Mouse (Mus musculus) heart, postnatal 0 days (tissue): ENCODE data around the gene Ccdc169. TPM values are rescaled to one million over a fixed set of nuclear protein-coding genes. Genes with fewer than 3 reads are reported as not detected.
A peak's percentile ranks its signal among the peaks of the same experiment; 100 is the strongest.

Source experiments
- ATAC-seq: fragments of 200-750 bp; cut with Nextera tagmentation; 2 replicates; pipeline ENCODE4 v1.8.0; 2017; ENCODE audit warnings: low read depth, moderate number of reproducible peaks, moderate library complexity; ENCODE audit not compliant: insufficient read depth
- DNase-seq: peaks from one replicate; pipeline ENCODE4 v3.0.0-alpha.2; 2016; ENCODE audit warnings: low spot score
- H3K27ac ChIP-seq: fragments of 300-500 bp; sonication (generic); 2 replicates; pipeline ENCODE4 v1.5.1; 2014; ENCODE audit warnings: low read depth, mild to moderate bottlenecking
- H3K27me3 ChIP-seq: fragments of 300-500 bp; sonication (generic); 2 replicates; pipeline ENCODE4 v1.6.1; 2014; ENCODE audit warnings: low read length, mixed read lengths; ENCODE audit not compliant: control insufficient read depth, insufficient read depth
- H3K36me3 ChIP-seq: fragments of 300-500 bp; sonication (generic); replicated peaks from 2 replicates; pipeline ENCODE4 v1.6.1; 2014; ENCODE audit warnings: low read length, mixed read lengths; ENCODE audit not compliant: control insufficient read depth, insufficient read depth
- H3K4me1 ChIP-seq: fragments of 300-500 bp; sonication (generic); 2 replicates; pipeline ENCODE4 v1.6.1; 2014; ENCODE audit warnings: antibody characterized with exemption; ENCODE audit not compliant: control insufficient read depth, insufficient read depth
- H3K4me2 ChIP-seq: fragments of 300-500 bp; sonication (generic); 2 replicates; pipeline ENCODE4 v1.6.1; 2014; ENCODE audit warnings: low read depth, mild to moderate bottlenecking, low read length, moderate library complexity
- H3K4me3 ChIP-seq: fragments of 300-500 bp; sonication (generic); 2 replicates; pipeline ENCODE4 v1.5.1; 2014; ENCODE audit warnings: low read depth, low read length
- H3K9ac ChIP-seq: fragments of 300-500 bp; sonication (generic); replicated peaks from 2 replicates; pipeline ENCODE4 v1.6.1; 2014; ENCODE audit warnings: low read depth, low read length, mixed read lengths
- H3K9me3 ChIP-seq: fragments of 300-500 bp; sonication (generic); replicated peaks from 2 replicates; pipeline ENCODE4 v1.6.1; 2016; ENCODE audit warnings: low read length; ENCODE audit not compliant: control insufficient read depth
- CTCF ChIP-seq: IDR thresholded peaks from 2 replicates; pipeline ENCODE4 v1.5.1; 2016; ENCODE audit warnings: antibody characterized with exemption, control low read depth, low read depth
- EP300 ChIP-seq: IDR thresholded peaks from 2 replicates; pipeline ENCODE4 v1.6.1; 2016; ENCODE audit warnings: antibody characterized with exemption, low read depth
- WGBS: fragments of 180-500 bp; shearing (Covaris S2); extraction: QIAGEN DNeasy Blood & Tissue Kit; methylation state at CpG from one replicate; pipeline ENCODE4 v1.1.7; 2014; 5-methylcytosine and 5-hydroxymethylcytosine counted together
- polyA plus RNA-seq: library from polyadenylated mRNA; unstranded; fragments of >200 nt; fragmentation: Nextera tagmentation; extraction: Ambion mirVana; gene quantifications from 2 replicates; pipeline ENCODE4 v1.2.1, GENCODE M21; 2015
- total RNA-seq: library from RNA; depleted of rRNA; stranded (reverse); fragments of >200 nt; gene quantifications from 2 replicates; pipeline ENCODE4 v1.2.3, GENCODE M21; 2014; ENCODE audit warnings: low replicate concordance

Gene Ccdc169
- total and polyA plus RNA-seq, 2 experiments from 2014 or later = not detected

- WGBS = 42% methylated on average over 8 of the region's 8 CpGs
- DNase-seq = peak; percentile 21
- Histone ChIP-seq H3K9me3 (no peaks in the 10 kb centered on the region), H3K4me3 (no peak overlapping the region), H3K9ac (no peak overlapping the region), H3K27ac (peak overlapping the region; percentile 55; the same call in 1 of the 2 replicates), H3K4me1 (no peaks in the 10 kb centered on the region), H3K4me2 (no peak overlapping the region), H3K36me3 (no peaks in the 10 kb centered on the region), H3K27me3 (no peaks in the 10 kb centered on the region)
- ATAC-seq = peak; percentile 53
- TF ChIP-seq CTCF (no peak), EP300 (no peak)
Measured at GRCm38 (mm10) chr3:55095968-55096654, 41.0 kb upstream of the Ccdc169 start.

GRCm38 (mm10) chr3:55096655-55097005 is 40.5 kb upstream of the Ccdc169 start:
- Histone ChIP-seq H3K9me3 (no peaks in the 10 kb centered on the region), H3K27me3 (no peaks in the 10 kb centered on the region), H3K36me3 (no peaks in the 10 kb centered on the region), H3K9ac (no peak overlapping the region), H3K4me1 (no peaks in the 10 kb centered on the region), H3K27ac (peak overlapping the region; percentile 55; the same call in 1 of the 2 replicates), H3K4me2 (no peak overlapping the region), H3K4me3 (no peak overlapping the region)
- no peak for ATAC-seq
- TF ChIP-seq EP300 (no peak), CTCF (no peak)
- DNase-seq = no peak
- 43% methylated on average over 2 of the region's 2 CpGs for WGBS

- Histone ChIP-seq H3K9me3 (no peaks in the 10 kb centered on the region), H3K9ac (no peak overlapping the region), H3K4me2 (no peak overlapping the region), H3K4me1 (no peaks in the 10 kb centered on the region), H3K27ac (no peak overlapping the region), H3K27me3 (no peaks in the 10 kb centered on the region), H3K4me3 (no peak overlapping the region), H3K36me3 (no peaks in the 10 kb centered on the region)
- WGBS = 88% methylated on average over 2 of the region's 2 CpGs
- DNase-seq = no peak
- TF ChIP-seq EP300 = no peak
- no peak for TF ChIP-seq CTCF
- no peak for ATAC-seq
Measured at GRCm38 (mm10) chr3:55097186-55097585, 40.0 kb upstream of the Ccdc169 start.

- 48% methylated on average over 2 of the region's 2 CpGs for WGBS
- Histone ChIP-seq H3K27ac (no peak overlapping the region), H3K9ac (no peak overlapping the region), H3K36me3 (no peaks in the 10 kb centered on the region), H3K9me3 (no peaks in the 10 kb centered on the region), H3K4me3 (no peak overlapping the region), H3K27me3 (no peaks in the 10 kb centered on the region), H3K4me1 (no peaks in the 10 kb centered on the region), H3K4me2 (no peak overlapping the region)
- TF ChIP-seq EP300 (no peak), CTCF (no peak)
- no peak for DNase-seq
- no peak for ATAC-seq
Measured at GRCm38 (mm10) chr3:55098014-55098413, 39.1 kb upstream of the Ccdc169 start.

- no peak overlapping the region for H3K4me3 ChIP-seq
- DNase-seq (no peak), ATAC-seq (no peak)
- no peak overlapping the region for H3K9ac ChIP-seq
- H3K4me2 ChIP-seq = no peak overlapping the region
- TF ChIP-seq EP300 (no peak), CTCF (no peak)
- no peak overlapping the region for H3K27ac ChIP-seq
- no peaks in the 10 kb centered on the region for H3K27me3 ChIP-seq
- no peaks in the 10 kb centered on the region for H3K9me3 ChIP-seq
- no peaks in the 10 kb centered on the region for H3K36me3 ChIP-seq
- no peaks in the 10 kb centered on the region for H3K4me1 ChIP-seq
- 70% methylated on average over 11 of the region's 11 CpGs for WGBS
Measured at GRCm38 (mm10) chr3:55098990-55099389, 38.1 kb upstream of the Ccdc169 start.

- no peak overlapping the region for H3K27ac ChIP-seq
- H3K9ac ChIP-seq = no peak overlapping the region
- H3K4me3 ChIP-seq = no peak overlapping the region
- DNase-seq (no peak), ATAC-seq (no peak)
- no peaks in the 10 kb centered on the region for H3K27me3 ChIP-seq
- H3K4me1 ChIP-seq = no peaks in the 10 kb centered on the region
- no peak overlapping the region for H3K4me2 ChIP-seq
- H3K36me3 ChIP-seq = no peaks in the 10 kb centered on the region
- TF ChIP-seq CTCF = no peak
- TF ChIP-seq EP300 = no peak
- H3K9me3 ChIP-seq = no peaks in the 10 kb centered on the region
Measured at GRCm38 (mm10) chr3:55101092-55101491, 36.0 kb upstream of the Ccdc169 start.
